Mouse (Mus musculus) liver, embryonic 11.5 days (tissue): Measurements from ENCODE around the gene Krtap5-4. TPM values are rescaled to one million over a fixed set of nuclear protein-coding genes. Genes with fewer than 3 reads are reported as not detected.
"Not testable (repeated sequence)": the region's sequence is repeated elsewhere in the genome, so short reads cannot be mapped to it uniquely, and the experiment has no call there.

Experiments
- ATAC-seq: fragments of 200-750 bp; cut with Nextera tagmentation; replicated peaks from 2 replicates; pipeline ENCODE4 v1.8.0; 2017; ENCODE audit warnings: moderate number of reproducible peaks, mild to moderate bottlenecking, moderate TSS enrichment, moderate library complexity; ENCODE audit not compliant: low FRiP score
- DNase-seq: peaks from one replicate; pipeline ENCODE4 v3.0.0-alpha.2; 2017; ENCODE audit warnings: low spot score
- H3K27ac ChIP-seq: fragments of 300-500 bp; sonication (generic); 2 replicates; pipeline ENCODE4 v1.5.1; 2014; ENCODE audit warnings: mild to moderate bottlenecking, low read depth, low read length, control low read depth
- H3K27me3 ChIP-seq: fragments of 300-500 bp; sonication (generic); replicated peaks from 2 replicates; pipeline ENCODE4 v1.6.1; 2014; ENCODE audit warnings: low read length, mixed read lengths; ENCODE audit not compliant: control insufficient read depth, insufficient read depth
- H3K36me3 ChIP-seq: fragments of 300-500 bp; sonication (generic); 2 replicates; pipeline ENCODE4 v1.6.1; 2014; ENCODE audit warnings: mild to moderate bottlenecking, low read length, moderate library complexity, mixed read lengths; ENCODE audit not compliant: control insufficient read depth, insufficient read depth
- H3K4me1 ChIP-seq: fragments of 300-500 bp; sonication (generic); replicated peaks from 2 replicates; pipeline ENCODE4 v1.6.1; 2014; ENCODE audit warnings: low read length, mixed read lengths; ENCODE audit not compliant: control insufficient read depth, insufficient read depth
- H3K4me2 ChIP-seq: fragments of 300-500 bp; sonication (generic); 2 replicates; pipeline ENCODE4 v1.6.1; 2014; ENCODE audit warnings: mild to moderate bottlenecking, control low read depth, moderate library complexity
- H3K4me3 ChIP-seq: fragments of 300-500 bp; sonication (generic); 2 replicates; pipeline ENCODE4 v1.5.1; 2014; ENCODE audit warnings: low read depth, low read length, control low read depth
- H3K9ac ChIP-seq: fragments of 300-500 bp; sonication (generic); 2 replicates; pipeline ENCODE4 v1.6.1; 2014; ENCODE audit warnings: low read depth, low read length, control low read depth
- H3K9me3 ChIP-seq: fragments of 300-500 bp; sonication (generic); 2 replicates; pipeline ENCODE4 v1.6.1; 2016; ENCODE audit warnings: low read length, inconsistent platforms, mixed read lengths; ENCODE audit not compliant: control insufficient read depth
- WGBS: fragments of 180-500 bp; shearing (Covaris S2); extraction: QIAGEN DNeasy Blood & Tissue Kit; methylation state at CpG from one replicate; pipeline ENCODE4 v1.1.7; 2014; 5-methylcytosine and 5-hydroxymethylcytosine counted together
- polyA plus RNA-seq: library from polyadenylated mRNA; unstranded; fragments of >200 nt; fragmentation: Nextera tagmentation; extraction: Ambion mirVana; gene quantifications from 2 replicates; pipeline ENCODE4 v1.2.1, GENCODE M21; 2014

Krtap5-4 gene
- polyA plus RNA-seq, result not detected in 2 replicates

DNA sequence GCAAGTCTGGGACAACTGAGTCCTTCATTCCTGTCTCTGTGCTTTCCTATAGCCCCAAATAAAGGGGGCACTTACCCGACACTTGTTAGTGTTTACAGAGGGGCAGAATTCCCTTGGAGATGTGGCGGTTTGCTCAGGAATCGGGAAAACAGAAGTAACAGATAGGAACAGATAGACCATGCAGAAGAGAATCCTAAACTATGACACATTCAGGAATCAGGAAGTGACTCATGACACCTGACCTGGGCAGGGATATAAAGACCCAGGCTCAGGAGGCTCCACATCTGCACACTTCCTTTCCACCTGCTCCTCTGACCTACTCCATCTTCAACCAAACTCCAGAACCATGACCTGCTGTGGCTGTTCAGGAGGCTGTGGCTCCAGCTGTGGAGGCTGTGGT lies at the start of gene Krtap5-4:
TSS of gene Krtap5-4 (plus strand) at position 301 of the 400 bp plus-strand sequence.
- H3K27me3 ChIP-seq, result no peaks in the 10 kb centered on the region
- DNase-seq, result no peak
- no peak within 1 kb of the TSS for H3K4me2 ChIP-seq
- ATAC-seq, result no peak
- H3K27ac ChIP-seq, result no peak within 1 kb of the TSS
- H3K9me3 ChIP-seq, result no peaks in the 10 kb centered on the region
- 32% methylated on average over 3 of the region's 3 CpGs for whole genome bisulfite sequencing
- H3K9ac ChIP-seq, result no peak within 1 kb of the TSS
- H3K4me1 ChIP-seq, result no peaks in the 10 kb centered on the region
- no peak within 1 kb of the TSS for H3K4me3 ChIP-seq
- H3K36me3 ChIP-seq, result no peaks in the 10 kb centered on the region

DNA sequence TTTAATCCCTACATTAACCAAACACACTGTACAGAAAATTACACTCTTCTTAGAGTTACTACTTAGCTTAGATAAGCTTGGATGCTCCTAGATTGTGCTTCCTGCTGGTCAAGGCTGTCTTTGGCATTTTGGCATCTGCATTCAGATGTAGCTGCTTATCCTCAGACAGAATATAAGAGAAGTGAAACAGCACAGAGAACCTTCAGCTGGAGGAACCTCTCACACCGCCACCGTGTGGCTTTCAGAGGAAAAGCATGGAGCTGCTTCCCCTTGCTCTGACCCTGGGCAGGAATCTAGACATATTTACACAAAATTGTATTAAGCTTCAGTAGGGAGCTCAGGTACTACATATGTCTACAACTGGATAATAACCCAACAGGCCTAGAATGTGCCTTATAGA lies 47.8 kb upstream of the Krtap5-4 start:
- H3K27me3 ChIP-seq, result no peaks in the 10 kb centered on the region; the same call in 1 of the 2 replicates
- H3K4me1 ChIP-seq, result no peaks in the 10 kb centered on the region
- WGBS, result 0% methylated on average over 2 of the region's 2 CpGs
- H3K4me3 ChIP-seq, result no peak overlapping the region
- ATAC-seq (no peak), DNase-seq (no peak)
- no peak overlapping the region for H3K27ac ChIP-seq
- no peaks in the 10 kb centered on the region for H3K9me3 ChIP-seq
- no peak overlapping the region for H3K9ac ChIP-seq
- no peak overlapping the region for H3K4me2 ChIP-seq
- H3K36me3 ChIP-seq, result no peaks in the 10 kb centered on the region

DNA sequence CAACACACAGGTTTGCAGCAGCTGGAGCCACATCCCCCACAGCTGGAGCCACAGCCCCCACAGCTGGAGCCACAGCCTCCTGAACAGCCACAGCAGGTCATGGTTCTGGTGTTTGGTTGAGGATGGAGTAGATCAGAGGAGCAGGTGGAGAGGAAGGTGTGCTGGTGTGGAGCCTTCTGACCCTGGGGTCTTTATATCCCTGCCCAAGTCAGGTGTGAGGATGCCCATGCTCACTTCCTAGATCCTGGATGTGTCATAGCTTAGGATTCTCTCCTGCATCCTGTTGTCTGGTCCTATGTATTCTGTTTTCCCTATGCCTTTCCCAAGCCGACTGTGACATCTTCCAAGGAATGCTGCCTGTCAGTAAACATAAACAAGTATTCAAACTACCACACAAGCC lies 45.1 kb upstream of the Krtap5-4 start, which contains the start of gene Gm2431:
TSS of gene Gm2431 (minus strand) at position 101 of the 400 bp plus-strand sequence.
- not testable (repeated sequence) for H3K27me3 ChIP-seq, ATAC-seq, H3K36me3 ChIP-seq, DNase-seq, H3K27ac ChIP-seq, H3K4me3 ChIP-seq, H3K9me3 ChIP-seq, H3K9ac ChIP-seq, H3K4me1 ChIP-seq, H3K4me2 ChIP-seq
- 31% methylated on average over 1 of the region's 1 CpGs for WGBS

DNA sequence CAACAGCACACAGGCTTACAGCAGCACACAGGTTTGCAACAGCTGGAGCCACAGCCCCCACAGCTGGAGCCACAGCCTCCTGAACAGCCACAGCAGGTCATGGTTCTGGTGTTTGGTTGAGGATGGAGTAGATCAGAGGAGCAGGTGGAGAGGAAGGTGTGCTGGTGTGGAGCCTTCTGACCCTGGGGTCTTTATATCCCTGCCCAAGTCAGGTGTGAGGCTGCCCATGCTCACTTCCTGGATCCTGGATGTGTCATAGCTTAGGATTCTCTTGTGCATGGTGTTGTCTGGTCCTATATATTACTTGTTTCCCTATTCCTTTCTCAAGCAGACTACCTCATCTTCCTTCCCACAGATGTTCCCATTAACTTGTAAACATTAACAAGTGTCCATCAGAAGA lies 29.1 kb upstream of the Krtap5-4 start, which contains the start of gene Gm4559:
TSS of gene Gm4559 (minus strand) at position 101 of the 400 bp plus-strand sequence.
- DNase-seq, H3K4me2 ChIP-seq, H3K9ac ChIP-seq, H3K27me3 ChIP-seq, H3K27ac ChIP-seq, ATAC-seq, H3K9me3 ChIP-seq, H3K4me3 ChIP-seq, H3K4me1 ChIP-seq, H3K36me3 ChIP-seq: not testable (repeated sequence)

DNA sequence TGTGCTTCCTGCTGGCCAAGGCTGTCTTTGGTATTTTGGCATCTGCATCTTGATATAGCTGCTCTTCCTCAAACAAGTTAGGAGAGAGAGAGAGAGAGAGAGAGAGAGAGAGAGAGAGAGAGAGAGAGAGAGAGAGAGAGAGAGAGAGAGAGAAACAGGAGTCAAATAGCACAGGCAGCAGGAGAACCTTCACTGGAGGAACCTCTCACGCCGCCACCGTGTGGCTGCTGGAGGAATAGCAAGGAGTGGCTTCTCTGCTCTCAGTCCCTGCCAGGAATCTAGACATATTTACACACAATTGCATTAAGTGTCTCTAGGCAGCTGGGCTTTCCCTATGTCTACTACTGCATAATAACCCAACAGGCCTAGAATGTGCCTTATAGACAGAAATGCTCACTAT lies 25.2 kb upstream of the Krtap5-4 start:
- not testable (repeated sequence) for H3K27ac ChIP-seq, H3K4me1 ChIP-seq, H3K36me3 ChIP-seq, H3K9ac ChIP-seq, ATAC-seq, H3K9me3 ChIP-seq, DNase-seq, H3K4me3 ChIP-seq, H3K4me2 ChIP-seq
- peaks cover 11% of the 10 kb centered on the region for H3K27me3 ChIP-seq
- WGBS, result 0% methylated on average over 3 of the region's 3 CpGs

DNA sequence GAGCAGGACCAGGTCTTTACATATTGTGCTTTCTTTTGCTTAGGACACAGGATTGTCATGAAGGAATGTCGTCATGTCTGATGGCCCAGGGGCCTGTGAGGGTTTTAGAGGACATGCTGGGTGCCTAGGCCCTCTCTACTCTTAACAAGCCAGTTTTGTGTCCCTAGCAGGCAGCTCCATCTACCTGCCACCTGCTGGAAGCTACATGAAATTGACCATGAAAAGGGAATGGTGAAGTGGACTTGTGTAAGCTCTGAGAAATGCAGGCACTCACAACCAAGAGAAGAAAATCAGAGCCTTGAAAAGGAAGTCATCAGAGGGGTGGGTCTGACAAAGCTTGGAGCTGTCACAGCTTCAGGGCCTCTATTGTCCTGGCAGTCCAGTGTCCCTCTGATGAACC lies 24.1 kb upstream of the Krtap5-4 start:
- H3K36me3 ChIP-seq, H3K9me3 ChIP-seq, H3K4me3 ChIP-seq, H3K9ac ChIP-seq, H3K4me1 ChIP-seq, DNase-seq, H3K4me2 ChIP-seq, ATAC-seq, H3K27ac ChIP-seq: not testable (repeated sequence)
- H3K27me3 ChIP-seq, result peaks cover 19% of the 10 kb centered on the region
- 71% methylated on average over 1 of the region's 1 CpGs for WGBS

DNA sequence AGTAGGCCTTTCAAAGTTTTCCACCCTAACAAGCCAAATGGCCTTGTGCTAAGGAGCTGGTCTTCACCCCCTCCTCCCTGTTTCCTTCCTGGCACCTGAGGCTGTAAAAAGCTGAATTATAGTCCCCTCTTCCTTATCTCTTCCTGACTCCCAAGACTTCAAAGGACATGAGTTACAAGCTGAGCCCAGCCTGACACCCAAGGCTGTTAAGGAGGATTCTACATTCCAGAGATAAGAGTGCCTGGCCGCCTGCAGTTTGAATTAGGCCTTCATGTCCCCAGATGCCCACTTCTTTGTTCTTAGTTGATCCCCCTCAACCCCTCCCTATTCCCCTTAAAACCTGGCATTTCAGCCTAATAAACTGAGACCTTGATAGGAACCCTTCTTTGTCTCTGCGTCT lies 20.5 kb upstream of the Krtap5-4 start:
- DNase-seq, ATAC-seq, H3K36me3 ChIP-seq, H3K4me3 ChIP-seq, H3K9me3 ChIP-seq, H3K27ac ChIP-seq, H3K9ac ChIP-seq, H3K4me1 ChIP-seq: not testable (repeated sequence)
- H3K4me2 ChIP-seq, result peak overlapping the region; percentile 5; the same call in 1 of the 2 replicates
- H3K27me3 ChIP-seq, result peaks cover 19% of the 10 kb centered on the region
- 21% methylated on average over 2 of the region's 2 CpGs for WGBS

DNA sequence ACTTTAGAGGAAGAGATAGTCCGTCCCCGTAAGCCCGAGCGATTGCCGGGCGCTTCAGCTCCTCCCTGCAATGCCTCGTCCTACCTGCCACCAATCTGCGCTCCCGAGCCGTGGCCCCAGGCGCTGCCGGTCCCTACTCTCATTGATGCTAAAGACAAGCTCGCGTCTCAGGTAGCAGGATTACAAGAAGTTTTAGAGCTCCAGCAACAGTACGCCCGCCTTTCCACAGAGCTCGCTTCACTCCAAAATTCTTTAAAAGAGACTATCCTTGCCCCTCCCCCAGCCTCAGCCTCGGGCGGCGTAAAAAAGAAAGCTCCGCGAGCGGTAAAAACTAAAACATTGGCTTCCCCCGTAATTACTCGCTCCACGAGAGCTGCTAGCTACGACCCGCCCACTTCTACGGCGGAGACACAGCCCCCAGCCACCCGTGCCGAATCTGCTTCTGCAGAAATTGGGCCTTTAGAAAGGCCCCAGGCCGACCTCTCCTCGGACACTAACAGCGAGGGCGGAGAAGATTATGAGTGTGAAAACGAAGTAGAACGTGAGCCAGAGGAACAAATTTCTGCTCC lies 19.2 kb upstream of the Krtap5-4 start:
- H3K4me1 ChIP-seq, result peaks cover 6% of the 10 kb centered on the region; the same call in 1 of the 2 replicates
- WGBS, result under 1% methylated on average over 38 of the region's 38 CpGs
- peaks cover 19% of the 10 kb centered on the region for H3K27me3 ChIP-seq
- H3K4me3 ChIP-seq, result peak overlapping the region; percentile 51
- H3K9me3 ChIP-seq, result no peaks in the 10 kb centered on the region
- peak overlapping the region; percentile 43; the same call in 1 of the 2 replicates for H3K27ac ChIP-seq
- peak overlapping the region; percentile 84 for H3K4me2 ChIP-seq
- ATAC-seq, result peak; percentile 62
- H3K36me3 ChIP-seq, result no peaks in the 10 kb centered on the region
- H3K9ac ChIP-seq, result peak overlapping the region; percentile 66
- DNase-seq, result peak; percentile 75

DNA sequence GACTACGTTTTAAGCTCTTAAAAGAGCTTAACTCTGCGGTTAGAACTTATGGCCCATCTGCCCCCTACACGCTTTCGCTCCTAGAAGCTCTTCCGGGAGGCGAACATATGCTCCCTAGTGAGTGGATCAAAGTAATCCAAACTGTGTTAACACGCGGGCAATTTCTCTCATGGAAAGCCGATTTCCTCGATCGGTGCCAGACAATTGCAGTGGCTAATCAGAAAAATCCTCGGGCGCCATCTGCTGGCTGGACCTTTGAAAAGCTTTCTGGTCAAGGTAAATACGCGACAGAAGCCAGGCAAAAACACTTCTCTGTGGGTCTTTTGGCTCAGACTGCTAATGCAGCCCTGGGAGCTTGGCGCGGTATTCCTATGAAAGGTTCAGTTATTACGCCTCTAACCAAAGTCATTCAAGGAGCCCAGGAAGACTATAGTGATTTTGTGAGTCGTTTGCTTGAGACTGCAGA lies 18.7 kb upstream of the Krtap5-4 start:
- H3K4me3 ChIP-seq, result peak overlapping the region; percentile 51
- peaks cover 19% of the 10 kb centered on the region for H3K27me3 ChIP-seq
- H3K9ac ChIP-seq, result peak overlapping the region; percentile 66
- H3K4me1 ChIP-seq, result peaks cover 6% of the 10 kb centered on the region; the same call in 1 of the 2 replicates
- no peaks in the 10 kb centered on the region for H3K36me3 ChIP-seq
- H3K4me2 ChIP-seq, result peak overlapping the region; percentile 84
- DNase-seq (peak; percentile 85), ATAC-seq (peak; percentile 70)
- peak overlapping the region; percentile 43; the same call in 1 of the 2 replicates for H3K27ac ChIP-seq
- WGBS, result under 1% methylated on average over 19 of the region's 19 CpGs
- no peaks in the 10 kb centered on the region for H3K9me3 ChIP-seq
